Mouse (Mus musculus): ENCODE measurements around the gene Ttll11. TPM values are rescaled to one million over a fixed set of nuclear protein-coding genes. Genes with fewer than 3 reads are reported as not detected.

Ttll11 gene
- polyA plus RNA-seq (2015; fragmentation: Nextera tagmentation; extraction: Ambion mirVana) = 1.4 and 2.0 TPM in 2 replicates

GRCm38 (mm10) chr2:35979644-35980021 is at the start of gene Ttll11:
Ttll11 (minus strand) TSS chr2:35979913.

Other genes starting within 250 kb of the Ttll11 start
- 186 and 229 TPM in 2 replicates for gene Ndufa8, start 69.5 kb upstream of the Ttll11 start, polyA plus RNA-seq (2015; fragmentation: Nextera tagmentation; extraction: Ambion mirVana)
- not detected in 2 replicates for gene Morn5, start 69.5 kb upstream of the Ttll11 start, polyA plus RNA-seq (2015; fragmentation: Nextera tagmentation; extraction: Ambion mirVana)
- 0.62 and 0.65 TPM in 2 replicates for gene Lhx6, start 125.5 kb upstream of the Ttll11 start, polyA plus RNA-seq (2015; fragmentation: Nextera tagmentation; extraction: Ambion mirVana)
- gene Mrrf, start 156.5 kb upstream of the Ttll11 start, polyA plus RNA-seq (2015; fragmentation: Nextera tagmentation; extraction: Ambion mirVana) = 16.9 and 26.2 TPM in 2 replicates
- gene Rbm18, start 156.9 kb upstream of the Ttll11 start, polyA plus RNA-seq (2015; fragmentation: Nextera tagmentation; extraction: Ambion mirVana) = 46.0 and 49.0 TPM in 2 replicates

All from adrenal gland, postnatal 0 days (tissue).